Comparison of ENCODE assay signal across 26 mouse cellular contexts in genomic region chr2:143269026-143269425, GRCm38 (mm10).
A peak's percentile ranks its signal among the peaks of the same experiment; 100 is the strongest.
DNase-seq lines count a peak whose midpoint lies in the region; ATAC-seq lines count a peak whose summit lies in the region.
"Had no signal": no experiment of that assay in that cellular context is flagged by ENCODE, and none has a peak within 500 bp of the region (broad histone marks: within the 10 kb centered on the region; RNA-seq: fewer than 3 reads in every experiment).

No protein-coding gene starts in this region.

- no peak overlapping the region for H3K27ac ChIP-seq in kidney, embryonic 15.5 days
- H3K27ac ChIP-seq in forebrain, embryonic 13.5 days, result no peak overlapping the region
- H3K27ac ChIP-seq: embryonic facial prominence, embryonic 12.5 days; embryonic facial prominence, embryonic 15.5 days; forebrain, embryonic 15.5 days; heart, embryonic 15.5 days; hindbrain, embryonic 14.5 days; hindbrain, postnatal 0 days had no signal

- 0 out of 2 replicates have a peak overlapping the region, but pooled peaks have one; percentile 23 for H3K4me2 ChIP-seq in kidney, embryonic 15.5 days
- H3K4me2 ChIP-seq in forebrain, embryonic 13.5 days, result no peak overlapping the region
- H3K4me2 ChIP-seq: embryonic facial prominence, embryonic 12.5 days; embryonic facial prominence, embryonic 15.5 days; forebrain, embryonic 15.5 days; heart, embryonic 12.5 days; heart, embryonic 15.5 days; hindbrain, embryonic 14.5 days had no signal

- H3K36me3 ChIP-seq in kidney, embryonic 15.5 days, result no peaks in the 10 kb centered on the region
- H3K36me3 ChIP-seq in forebrain, embryonic 13.5 days (ENCODE audit: poor library complexity, severe bottlenecking), result no peaks in the 10 kb centered on the region
- H3K36me3 ChIP-seq: embryonic facial prominence, embryonic 12.5 days; embryonic facial prominence, embryonic 15.5 days; forebrain, embryonic 15.5 days; heart, embryonic 12.5 days; heart, embryonic 15.5 days had no signal

- no peaks in the 10 kb centered on the region for H3K27me3 ChIP-seq in kidney, embryonic 15.5 days
- H3K27me3 ChIP-seq in forebrain, embryonic 13.5 days, result no peaks in the 10 kb centered on the region
- H3K27me3 ChIP-seq: embryonic facial prominence, embryonic 12.5 days; embryonic facial prominence, embryonic 15.5 days; forebrain, embryonic 15.5 days; heart, embryonic 12.5 days; heart, embryonic 15.5 days had no signal

- H3K4me1 ChIP-seq in kidney, embryonic 15.5 days, result 0 out of 2 replicates have a peak, but pooled peaks cover 4% of the 10 kb centered on the region
- H3K4me1 ChIP-seq in forebrain, embryonic 13.5 days, result no peaks in the 10 kb centered on the region
- H3K4me1 ChIP-seq: embryonic facial prominence, embryonic 12.5 days; embryonic facial prominence, embryonic 15.5 days; forebrain, embryonic 15.5 days; heart, embryonic 12.5 days; heart, embryonic 15.5 days had no signal

- no peak overlapping the region for H3K9ac ChIP-seq in kidney, embryonic 15.5 days
- no peak overlapping the region for H3K9ac ChIP-seq in forebrain, embryonic 13.5 days
- H3K9ac ChIP-seq: embryonic facial prominence, embryonic 12.5 days; embryonic facial prominence, embryonic 15.5 days; forebrain, embryonic 15.5 days; heart, embryonic 12.5 days; heart, embryonic 15.5 days; hindbrain, embryonic 14.5 days had no signal

- H3K9me3 ChIP-seq in kidney, embryonic 15.5 days (replicated peaks), result no peaks in the 10 kb centered on the region
- H3K9me3 ChIP-seq in forebrain, embryonic 13.5 days (replicated peaks), result no peaks in the 10 kb centered on the region
- H3K9me3 ChIP-seq: embryonic facial prominence, embryonic 12.5 days; embryonic facial prominence, embryonic 15.5 days; forebrain, embryonic 15.5 days; heart, embryonic 12.5 days; heart, embryonic 15.5 days had no signal

- ATAC-seq in kidney, embryonic 15.5 days (replicated peaks; ENCODE audit: low FRiP score), result 0 out of 2 replicates have a peak, but pooled peaks have one; percentile 71
- no peak for ATAC-seq in forebrain, embryonic 13.5 days
- ATAC-seq: CD4-positive, CD25-positive, alpha-beta regulatory T cell, adult 4 months; forebrain, embryonic 15.5 days; hindbrain, postnatal 0 days; inflammation-experienced regulatory T-cells, adult 6 months; intestine, embryonic 16.5 days had no signal

- whole genome bisulfite sequencing in kidney, embryonic 15.5 days, result 21% methylated on average over 7 of the region's 7 CpGs
- 40% methylated on average over 7 of the region's 7 CpGs for WGBS in forebrain, embryonic 13.5 days

- peak; percentile 5 for DNase-seq in adrenal gland, postnatal 10 days
- DNase-seq in adrenal gland, adult 8-10 months, result no peak
- no peak for DNase-seq in kidney, postnatal 14 days
- DNase-seq in 3134 (ENCODE audit: extremely low read depth, insufficient read length, low spot score) (peak; percentile 18), ZHBTc4 (ENCODE audit: low read depth, low spot score) (peak; percentile 12)
- no peak for DNase-seq in thymus, postnatal 0 days (ENCODE audit: low spot score)
- DNase-seq: adrenal gland, postnatal 25 days; cerebellum, adult 18-20 months; cerebellum, adult 9-10 months; cerebellum, postnatal 14 days; gastrocnemius, postnatal 25 days; heart, adult 18-20 months; heart, postnatal 14 days; heart, postnatal 4 days had no signal

- H3K4me3 ChIP-seq in kidney, embryonic 15.5 days (replicated peaks), result no peak overlapping the region
- no peak overlapping the region for H3K4me3 ChIP-seq in forebrain, embryonic 13.5 days
- H3K4me3 ChIP-seq: embryonic facial prominence, embryonic 12.5 days; embryonic facial prominence, embryonic 15.5 days; forebrain, embryonic 15.5 days; heart, embryonic 12.5 days; heart, embryonic 15.5 days had no signal

Comparison
In these comparisons a context has a peak if more than half of its experiments do, and no peak if none do; other contexts are left out.
1. DNase-seq: peak in adrenal gland, postnatal 10 days (single experiment), 3134 (single experiment) and ZHBTc4 (single experiment); none in adrenal gland, adult 8-10 months (single experiment), kidney, postnatal 14 days (single experiment) and thymus, postnatal 0 days (single experiment).